Mouse (Mus musculus): Measurements from ENCODE around the gene Nme7. TPM values are rescaled to one million over a fixed set of nuclear protein-coding genes. Genes with fewer than 3 reads are reported as not detected.

The Nme7 gene
- polyA plus RNA-seq, 1 experiment = 13.6 TPM

DNA sequence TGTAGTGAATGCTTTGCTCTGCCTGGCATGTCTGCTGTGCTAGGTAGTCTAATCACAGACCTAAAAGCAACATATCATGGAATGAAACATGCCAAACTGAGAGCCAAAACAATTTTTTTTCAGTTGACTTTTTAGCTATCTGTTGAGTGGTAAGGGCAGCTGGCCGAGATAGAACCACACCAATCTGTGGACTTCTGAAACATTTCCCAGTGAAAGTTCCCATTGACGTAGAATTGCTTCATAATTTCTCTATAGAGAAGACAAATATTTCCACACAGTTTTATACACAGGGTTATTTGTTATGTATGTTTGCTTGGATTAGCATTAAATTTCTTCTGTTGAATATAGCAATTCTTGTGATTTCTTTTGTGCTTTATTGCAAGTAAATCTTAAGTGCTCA lies 65.9 kb downstream of the Nme7 start:
- Histone ChIP-seq H3K27me3 (ENCODE audit: control insufficient read depth, insufficient read depth, low read length) (no peaks in the 10 kb centered on the region), H3K4me1 (ENCODE audit: control insufficient read depth, insufficient read depth, low read length) (no peaks in the 10 kb centered on the region), H3K27ac (ENCODE audit: insufficient read depth, low read length) (no peak overlapping the region), H3K4me3 (replicated peaks; ENCODE audit: insufficient read depth, low read depth, low read length) (no peak overlapping the region)
- WGBS = 96% methylated on average over 2 of the region's 2 CpGs
- TF ChIP-seq POLR2A (IDR thresholded peaks at IDR 0.05; ENCODE audit: borderline replicate concordance, insufficient read depth, low read length) = no peak
- no peak for TF ChIP-seq CTCF (IDR thresholded peaks at IDR 0.05; ENCODE audit: borderline replicate concordance, insufficient read depth, low read depth, low read length)
- DNase-seq = no peak

DNA sequence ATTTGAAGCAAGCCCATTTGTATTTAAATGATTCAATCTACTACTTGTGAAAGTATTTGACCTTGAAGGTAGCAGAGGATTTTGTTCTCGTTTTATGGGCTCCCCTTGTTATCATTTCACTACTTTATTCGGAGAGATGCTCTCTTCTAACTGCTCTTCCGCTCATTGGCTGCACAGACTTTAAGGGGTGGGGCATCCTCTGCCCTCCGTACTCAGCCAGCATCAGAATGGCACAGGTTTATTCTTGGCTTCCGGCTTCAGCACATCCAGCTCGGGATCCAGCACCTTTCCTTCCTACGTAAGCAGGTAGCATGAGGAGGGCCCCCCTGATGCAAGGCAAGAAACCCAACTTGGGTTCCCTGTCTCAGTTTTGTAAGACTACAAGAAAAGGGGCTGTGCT lies 69.1 kb downstream of the Nme7 start:
- H3K4me3 ChIP-seq (replicated peaks; ENCODE audit: insufficient read depth, low read depth, low read length) = no peak overlapping the region
- TF ChIP-seq POLR2A (IDR thresholded peaks at IDR 0.05; ENCODE audit: borderline replicate concordance, insufficient read depth, low read length) = no peak
- TF ChIP-seq CTCF (IDR thresholded peaks at IDR 0.05; ENCODE audit: borderline replicate concordance, insufficient read depth, low read depth, low read length) = no peak
- 92% methylated on average over 7 of the region's 7 CpGs for WGBS

DNA sequence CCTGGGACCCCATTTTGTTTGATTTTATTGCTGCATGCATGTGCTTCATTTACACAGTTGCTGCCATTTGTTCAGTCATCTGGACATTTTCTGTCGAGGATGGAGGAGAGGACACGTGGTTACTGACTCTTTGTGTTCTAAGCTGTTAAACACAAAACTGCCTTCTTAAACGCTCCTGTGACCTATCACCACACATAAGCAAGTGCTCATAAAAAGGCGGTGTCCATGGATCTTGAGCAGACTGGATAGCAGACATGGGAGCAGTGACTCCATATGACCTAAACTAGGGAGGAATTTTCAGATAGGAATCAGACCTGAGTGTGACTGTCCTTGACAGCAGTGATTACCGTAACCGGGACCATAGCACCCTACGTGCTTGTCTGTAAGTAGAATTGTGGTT lies 70.1 kb downstream of the Nme7 start:
- no peak for DNase-seq
- Histone ChIP-seq H3K4me3 (replicated peaks; ENCODE audit: insufficient read depth, low read depth, low read length) (no peak overlapping the region), H3K27ac (ENCODE audit: insufficient read depth, low read length) (no peak overlapping the region), H3K4me1 (ENCODE audit: control insufficient read depth, insufficient read depth, low read length) (no peaks in the 10 kb centered on the region), H3K27me3 (ENCODE audit: control insufficient read depth, insufficient read depth, low read length) (no peaks in the 10 kb centered on the region)
- no peak for TF ChIP-seq CTCF (IDR thresholded peaks at IDR 0.05; ENCODE audit: borderline replicate concordance, insufficient read depth, low read depth, low read length)
- no peak for TF ChIP-seq POLR2A (IDR thresholded peaks at IDR 0.05; ENCODE audit: borderline replicate concordance, insufficient read depth, low read length)
- 87% methylated on average over 7 of the region's 7 CpGs for WGBS

More for the DNA sequence above, 69.1 kb downstream of the Nme7 start:
- Histone ChIP-seq H3K27me3 (ENCODE audit: control insufficient read depth, insufficient read depth, low read length) (no peaks in the 10 kb centered on the region), H3K4me1 (ENCODE audit: control insufficient read depth, insufficient read depth, low read length) (no peaks in the 10 kb centered on the region), H3K27ac (ENCODE audit: insufficient read depth, low read length) (no peak overlapping the region)
- DNase-seq = no peak

DNA sequence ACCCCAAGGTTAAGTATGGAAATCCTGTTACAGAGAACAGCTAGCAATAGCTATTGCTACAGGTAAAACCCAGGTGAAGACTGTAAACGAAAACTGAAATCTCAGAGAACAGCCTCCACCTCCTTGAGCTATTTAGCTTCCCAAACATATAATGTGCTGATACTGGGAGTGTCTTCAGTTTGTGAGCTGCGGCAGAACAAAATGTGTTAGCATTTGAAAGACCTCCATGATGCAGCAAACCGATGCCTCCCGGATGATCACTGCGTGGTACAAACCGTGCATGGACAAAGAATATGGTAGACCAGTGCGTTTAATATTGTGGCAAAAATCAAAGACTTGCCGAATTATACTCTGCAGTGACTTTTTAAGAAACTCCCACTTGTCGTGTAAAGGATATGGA lies 71.7 kb downstream of the Nme7 start:
- 98% methylated on average over 9 of the region's 9 CpGs for WGBS
- H3K27me3 ChIP-seq (ENCODE audit: control insufficient read depth, insufficient read depth, low read length) = no peaks in the 10 kb centered on the region
- H3K4me1 ChIP-seq (ENCODE audit: control insufficient read depth, insufficient read depth, low read length) = no peaks in the 10 kb centered on the region
- DNase-seq = no peak
- H3K27ac ChIP-seq (ENCODE audit: insufficient read depth, low read length) = no peak overlapping the region
- TF ChIP-seq POLR2A (IDR thresholded peaks at IDR 0.05; ENCODE audit: borderline replicate concordance, insufficient read depth, low read length) (no peak), CTCF (IDR thresholded peaks at IDR 0.05; ENCODE audit: borderline replicate concordance, insufficient read depth, low read depth, low read length) (no peak)
- H3K4me3 ChIP-seq (replicated peaks; ENCODE audit: insufficient read depth, low read depth, low read length) = no peak overlapping the region

DNA sequence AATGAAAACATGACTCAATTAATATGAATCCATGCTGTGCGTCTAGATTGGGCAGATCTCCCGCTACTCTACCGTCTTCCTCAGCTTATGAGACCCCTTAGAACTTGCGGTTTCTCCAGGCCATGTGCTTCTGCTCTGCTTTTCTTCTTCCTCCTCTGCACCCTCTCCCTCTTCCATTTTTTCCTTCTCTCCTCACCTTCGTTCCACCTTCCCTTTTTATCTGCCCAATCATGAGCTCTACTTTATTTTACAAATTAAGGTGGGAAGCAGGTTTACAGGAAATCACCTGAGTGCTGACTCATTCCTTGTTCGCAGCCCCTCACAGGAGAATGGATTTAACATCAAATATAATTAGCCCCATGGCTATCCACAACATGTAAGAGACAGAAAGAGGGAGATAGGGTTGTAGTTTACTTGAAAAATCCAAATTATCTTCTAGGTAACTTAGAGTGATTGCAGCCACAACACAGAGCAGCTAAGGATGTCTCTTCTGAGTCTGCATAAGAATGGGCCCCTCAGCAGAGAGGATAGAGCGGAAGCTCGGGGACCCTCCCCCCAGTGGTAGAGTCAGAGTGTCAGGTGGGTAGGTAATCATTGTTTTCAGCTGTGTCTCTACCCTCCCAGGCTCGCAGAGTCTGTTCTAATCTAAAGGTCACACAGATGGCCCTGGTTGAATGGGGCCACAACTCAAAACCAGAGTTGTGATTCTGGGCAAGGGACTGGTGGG lies 73.0 kb downstream of the Nme7 start:
- no peaks in the 10 kb centered on the region for H3K27me3 ChIP-seq (ENCODE audit: control insufficient read depth, insufficient read depth, low read length)
- no peak overlapping the region for H3K27ac ChIP-seq (ENCODE audit: insufficient read depth, low read length)
- no peak overlapping the region for H3K4me3 ChIP-seq (replicated peaks; ENCODE audit: insufficient read depth, low read depth, low read length)
- 78% methylated on average over 9 of the region's 9 CpGs for WGBS
- TF ChIP-seq POLR2A (IDR thresholded peaks at IDR 0.05; ENCODE audit: borderline replicate concordance, insufficient read depth, low read length) (no peak), CTCF (IDR thresholded peaks at IDR 0.05; ENCODE audit: borderline replicate concordance, insufficient read depth, low read depth, low read length) (no peak)
- H3K4me1 ChIP-seq (ENCODE audit: control insufficient read depth, insufficient read depth, low read length) = no peaks in the 10 kb centered on the region
- no peak for DNase-seq

DNA sequence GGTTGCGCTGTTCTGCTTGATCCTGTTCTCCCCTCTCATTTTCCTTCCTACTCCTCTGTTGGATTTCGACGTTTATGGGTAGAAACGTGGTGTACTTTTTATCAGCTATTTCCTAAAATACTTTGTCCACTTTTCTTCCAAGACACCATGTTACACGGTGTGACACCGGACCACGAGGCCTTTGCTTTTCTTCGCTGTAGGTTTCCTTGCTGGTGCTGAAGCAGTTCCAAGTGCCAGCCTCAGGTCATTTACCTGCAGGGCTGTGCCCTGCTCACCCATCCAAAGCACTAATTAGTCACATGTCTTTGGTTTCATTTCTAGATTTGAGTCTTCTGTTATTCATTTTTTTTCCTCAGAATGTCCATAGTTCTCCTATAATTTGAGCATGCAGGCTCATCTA lies 79.7 kb downstream of the Nme7 start:
- Histone ChIP-seq H3K27ac (ENCODE audit: insufficient read depth, low read length) (no peak overlapping the region), H3K4me3 (replicated peaks; ENCODE audit: insufficient read depth, low read depth, low read length) (no peak overlapping the region), H3K4me1 (ENCODE audit: control insufficient read depth, insufficient read depth, low read length) (no peaks in the 10 kb centered on the region), H3K27me3 (ENCODE audit: control insufficient read depth, insufficient read depth, low read length) (no peaks in the 10 kb centered on the region)
- no peak for DNase-seq
- 94% methylated on average over 8 of the region's 8 CpGs for WGBS
- no peak for TF ChIP-seq CTCF (IDR thresholded peaks at IDR 0.05; ENCODE audit: borderline replicate concordance, insufficient read depth, low read depth, low read length)
- TF ChIP-seq POLR2A (IDR thresholded peaks at IDR 0.05; ENCODE audit: borderline replicate concordance, insufficient read depth, low read length) = no peak

DNA sequence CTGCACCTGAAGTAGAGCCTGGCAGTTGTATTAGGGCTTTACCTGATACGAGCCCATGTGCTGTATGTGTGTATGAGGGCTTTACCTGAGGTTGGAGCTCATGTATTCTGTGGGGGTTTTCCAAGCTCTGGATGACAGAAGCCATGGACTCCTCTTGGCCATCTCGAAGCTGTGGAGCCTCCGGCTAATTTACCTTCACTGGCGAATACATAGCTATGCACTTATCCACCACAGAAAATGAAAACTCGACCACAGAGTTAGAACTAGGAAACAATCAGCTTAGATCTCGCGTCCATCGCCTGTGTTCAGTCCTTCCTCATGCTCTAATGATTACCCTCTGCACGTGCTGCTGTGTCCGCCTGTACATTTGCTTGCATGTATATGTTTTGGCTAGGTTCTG lies 80.4 kb downstream of the Nme7 start:
- H3K27me3 ChIP-seq (ENCODE audit: control insufficient read depth, insufficient read depth, low read length) = no peaks in the 10 kb centered on the region
- 94% methylated on average over 10 of the region's 10 CpGs for WGBS
- DNase-seq = no peak
- no peak overlapping the region for H3K4me3 ChIP-seq (replicated peaks; ENCODE audit: insufficient read depth, low read depth, low read length)
- no peaks in the 10 kb centered on the region for H3K4me1 ChIP-seq (ENCODE audit: control insufficient read depth, insufficient read depth, low read length)
- no peak overlapping the region for H3K27ac ChIP-seq (ENCODE audit: insufficient read depth, low read length)
- TF ChIP-seq POLR2A (IDR thresholded peaks at IDR 0.05; ENCODE audit: borderline replicate concordance, insufficient read depth, low read length) (no peak), CTCF (IDR thresholded peaks at IDR 0.05; ENCODE audit: borderline replicate concordance, insufficient read depth, low read depth, low read length) (no peak)

DNA sequence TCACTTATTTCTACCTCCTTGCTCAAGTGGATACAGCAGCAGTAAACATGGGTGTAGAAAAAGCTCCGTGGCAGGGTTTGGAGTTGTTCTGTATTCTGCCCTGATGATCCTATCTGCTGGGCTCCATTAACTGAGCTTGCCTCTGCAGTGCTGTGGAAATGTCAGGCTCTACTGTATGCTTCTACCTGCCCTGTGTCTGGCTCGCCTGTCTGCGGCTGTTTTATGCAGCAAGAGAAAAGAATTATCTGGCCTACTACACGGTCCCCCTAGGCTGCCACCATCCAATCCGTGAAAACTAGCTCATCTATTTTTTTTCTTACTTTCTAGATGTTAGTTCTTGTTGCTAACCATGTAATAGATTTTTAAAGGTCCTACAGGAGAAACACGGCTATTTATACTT lies 81.1 kb downstream of the Nme7 start:
- Histone ChIP-seq H3K27ac (ENCODE audit: insufficient read depth, low read length) (no peak overlapping the region), H3K27me3 (ENCODE audit: control insufficient read depth, insufficient read depth, low read length) (no peaks in the 10 kb centered on the region), H3K4me1 (ENCODE audit: control insufficient read depth, insufficient read depth, low read length) (no peaks in the 10 kb centered on the region), H3K4me3 (replicated peaks; ENCODE audit: insufficient read depth, low read depth, low read length) (no peak overlapping the region)
- 90% methylated on average over 6 of the region's 6 CpGs for WGBS
- TF ChIP-seq CTCF (IDR thresholded peaks at IDR 0.05; ENCODE audit: borderline replicate concordance, insufficient read depth, low read depth, low read length) = no peak
- no peak for DNase-seq
